8 mouse cellular contexts compared by ENCODE assay signal in genomic region chr16:28928815-28929685, GRCm38 (mm10). TPM values are rescaled to one million over a fixed set of nuclear protein-coding genes. Genes with fewer than 3 reads are reported as not detected.
DNase-seq lines count a peak whose midpoint lies in the region; ATAC-seq and TF ChIP-seq lines count a peak whose summit lies in the region.

Gene Mb21d2, minus strand, starts transcription at chr16:28929673.

- peak within 1 kb of the TSS; percentile 69 for H3K4me2 ChIP-seq in forebrain, embryonic 16.5 days (ENCODE audit: low read length)
- peak within 1 kb of the TSS; percentile 62 for H3K4me2 ChIP-seq in liver, embryonic 12.5 days
- peak within 1 kb of the TSS; percentile 94 for H3K4me2 ChIP-seq in neural tube, embryonic 12.5 days (replicated peaks)

- H3K4me1 ChIP-seq in ES-E14 (ENCODE audit: control insufficient read depth in 2 of 2, insufficient read depth in 2 of 2, low read length in 2 of 2, poor library complexity in 1 of 2), result peaks cover 6 to 17% of the 10 kb centered on the region in 2 experiments; a peak in 2 of 4 replicates
- H3K4me1 ChIP-seq in forebrain, embryonic 16.5 days (replicated peaks; ENCODE audit: control insufficient read depth, insufficient read depth, low read length), result peaks cover 26% of the 10 kb centered on the region
- no peaks in the 10 kb centered on the region for H3K4me1 ChIP-seq in liver, embryonic 12.5 days
- peaks cover 25% of the 10 kb centered on the region for H3K4me1 ChIP-seq in neural tube, embryonic 12.5 days

- peak within 1 kb of the TSS; percentile 92 for H3K9ac ChIP-seq in ES-E14 (ENCODE audit: insufficient read depth, low read depth, low read length, poor library complexity, severe bottlenecking)
- peak within 1 kb of the TSS; percentile 74 for H3K9ac ChIP-seq in forebrain, embryonic 16.5 days (replicated peaks; ENCODE audit: low read depth, low read length)
- H3K9ac ChIP-seq in liver, embryonic 12.5 days, result peak within 1 kb of the TSS; percentile 61
- H3K9ac ChIP-seq in neural tube, embryonic 12.5 days, result peak within 1 kb of the TSS; percentile 84

- no peaks in the 10 kb centered on the region for H3K9me3 ChIP-seq in ES-E14 (ENCODE audit: control insufficient read depth, insufficient read depth, low read depth, low read length)
- no peaks in the 10 kb centered on the region for H3K9me3 ChIP-seq in forebrain, embryonic 16.5 days (ENCODE audit: control insufficient read depth, low read length)
- no peaks in the 10 kb centered on the region for H3K9me3 ChIP-seq in liver, embryonic 12.5 days (replicated peaks)
- no peaks in the 10 kb centered on the region for H3K9me3 ChIP-seq in neural tube, embryonic 12.5 days

- intact Hi-C loops in heart, postnatal 10 days (cut with DNase I), result loop anchor here (2.0 kb wide), 1 partner anchor 88 kb away; no protein-coding TSS in a partner anchor

- peak within 1 kb of the TSS; percentile 86 for H3K27ac ChIP-seq in ES-E14 (ENCODE audit: insufficient read depth, low read depth, low read length, poor library complexity, severe bottlenecking)
- peak within 1 kb of the TSS; percentile 79 for H3K27ac ChIP-seq in forebrain, embryonic 16.5 days (ENCODE audit: low read length)
- peak within 1 kb of the TSS; percentile 67 for H3K27ac ChIP-seq in liver, embryonic 12.5 days
- H3K27ac ChIP-seq in neural tube, embryonic 12.5 days, result peak within 1 kb of the TSS; percentile 72

- WGBS in forebrain, embryonic 16.5 days, result under 1% methylated on average over 72 of the region's 73 CpGs
- WGBS in liver, embryonic 12.5 days (ENCODE audit: insufficient replicate concordance), result under 1% methylated on average over 71 of the region's 73 CpGs
- under 1% methylated on average over 69 of the region's 73 CpGs for WGBS in neural tube, embryonic 12.5 days

- peaks cover 10% of the 10 kb centered on the region for H3K27me3 ChIP-seq in forebrain, embryonic 16.5 days (replicated peaks; ENCODE audit: control insufficient read depth, insufficient read depth, low read length)
- H3K27me3 ChIP-seq in liver, embryonic 12.5 days (replicated peaks), result peaks cover 55% of the 10 kb centered on the region
- peaks cover 18% of the 10 kb centered on the region for H3K27me3 ChIP-seq in neural tube, embryonic 12.5 days (replicated peaks)

- peak; percentile 74 for DNase-seq in ES-E14 (ENCODE audit: low read depth, low spot score)
- peak; percentile 60 for DNase-seq in cerebellum, adult 11-12 months
- peak; percentile 63 to 76 for DNase-seq in heart, postnatal 10 days
- DNase-seq in kidney, postnatal 4 days, result peak; percentile 73 to 83
- peak; percentile 50 to 54 for DNase-seq in urinary bladder, postnatal 36 days (ENCODE audit: low spot score in 2 of 2)

- in situ Hi-C loops in ES-E14 (cut with MboI; ENCODE audit: low sequenced_read_pairs in 2 of 2, unreplicated experiment in 2 of 2), result no loop called here

- ATAC-seq in forebrain, embryonic 16.5 days, result peak; percentile 60
- no peak for ATAC-seq in liver, embryonic 12.5 days
- ATAC-seq in neural tube, embryonic 12.5 days (ENCODE audit: low FRiP score, low read depth), result peak; percentile 54

- peaks cover 2% of the 10 kb centered on the region for H3K36me3 ChIP-seq in ES-E14 (ENCODE audit: control insufficient read depth, insufficient read depth, low read length, poor library complexity, severe bottlenecking)
- no peaks in the 10 kb centered on the region for H3K36me3 ChIP-seq in forebrain, embryonic 16.5 days (ENCODE audit: control insufficient read depth, insufficient read depth)
- no peaks in the 10 kb centered on the region for H3K36me3 ChIP-seq in liver, embryonic 12.5 days
- H3K36me3 ChIP-seq in neural tube, embryonic 12.5 days, result no peaks in the 10 kb centered on the region

- peak within 1 kb of the TSS; percentile 87 to 89 for H3K4me3 ChIP-seq in ES-E14 (ENCODE audit: insufficient read depth in 1 of 2, low read depth in 1 of 2, low read length in 2 of 2, poor library complexity in 1 of 2, severe bottlenecking in 1 of 2)
- peak within 1 kb of the TSS; percentile 65 for H3K4me3 ChIP-seq in forebrain, embryonic 16.5 days (replicated peaks; ENCODE audit: low read length)
- H3K4me3 ChIP-seq in liver, embryonic 12.5 days, result peak within 1 kb of the TSS; percentile 61
- peak within 1 kb of the TSS; percentile 84 for H3K4me3 ChIP-seq in neural tube, embryonic 12.5 days

TF ChIP-seq in ES-E14, 5 proteins besides CTCF, POLR2A, EP300 and RAD21:
- TF ChIP-seq HCFC1 (IDR thresholded peaks at IDR 0.05; ENCODE audit: borderline replicate concordance, insufficient read depth, low read length) (0 out of 2 replicates have a peak, but pooled peaks have one; percentile 41), CHD2 (IDR thresholded peaks at IDR 0.05; ENCODE audit: low read depth, low read length) (no peak)

RNA-seq across cellular contexts. Expression of gene Mb21d2, which starts in this region (rescaled TPM):
- total RNA-seq in ES-E14 (2012; rRNA removed), result 11.9 and 15.3 TPM in 2 replicates
- polyA plus RNA-seq in forebrain, embryonic 16.5 days (2015; fragmentation: Nextera tagmentation; extraction: Ambion mirVana), result 7.9 and 9.6 TPM in 2 replicates
- 10 to 100 TPM in 1 of 2 experiments, 1 to 10 TPM in 1; 7.4 to 11.9 TPM for total RNA-seq in heart, postnatal 10 days (2021)
- polyA plus RNA-seq in liver, embryonic 12.5 days (2016; fragmentation: Nextera tagmentation; extraction: Ambion mirVana), result 2.5 and 3.1 TPM in 2 replicates
- 13.5 and 13.6 TPM in 2 replicates for polyA plus RNA-seq in neural tube, embryonic 12.5 days (2016; fragmentation: Nextera tagmentation; extraction: Ambion mirVana)
